Mouse (Mus musculus): ENCODE results near the gene Stpg1.

DNA sequence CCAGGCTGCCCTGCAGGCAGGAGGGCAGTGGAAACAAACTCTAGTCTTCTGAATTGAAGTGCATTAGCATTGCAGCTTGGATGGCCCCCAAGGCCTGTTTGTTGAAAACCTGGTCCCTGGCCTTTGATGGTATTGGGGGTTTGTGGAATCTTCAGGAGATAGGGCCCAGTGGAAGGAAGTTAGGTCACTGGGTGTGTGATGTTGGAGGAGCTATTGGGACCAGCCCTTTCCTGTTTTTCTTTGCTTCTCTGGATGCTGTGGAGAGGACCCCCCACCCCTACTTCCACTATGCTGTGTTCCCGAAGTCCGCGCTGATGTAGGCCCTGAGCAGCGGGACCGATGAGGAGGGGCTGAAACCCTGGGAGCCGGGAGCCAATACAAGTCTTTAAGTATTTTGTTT, 3.5 kb downstream of the Stpg1 start:
- no peak for TF ChIP-seq POLR2A (IDR thresholded peaks at IDR 0.05; ENCODE audit: borderline replicate concordance, low read depth, low read length)
- TF ChIP-seq CTCF (IDR thresholded peaks at IDR 0.05; ENCODE audit: low read depth, low read length) = no peak
